Mouse (Mus musculus): ENCODE results near the gene Gm49353. TPM values are rescaled to one million over a fixed set of nuclear protein-coding genes. Genes with fewer than 3 reads are reported as not detected.

The Gm49353 gene
- total RNA-seq (2014; rRNA removed) (14.9 and 20.6 TPM in 2 replicates), polyA plus RNA-seq (2015; fragmentation: Nextera tagmentation; extraction: Ambion mirVana) (11.7 and 15.0 TPM in 2 replicates)

GRCm38 (mm10) chr10:29198642-29199041, at the start of gene Gm49353:
Gene Gm49353, plus strand, starts transcription at chr10:29198954.
- Histone ChIP-seq H3K27me3 (ENCODE audit: insufficient read depth, low read length) (no peaks in the 10 kb centered on the region), H3K9me3 (ENCODE audit: low read length) (no peaks in the 10 kb centered on the region), H3K9ac (replicated peaks; ENCODE audit: low read length, poor library complexity, severe bottlenecking) (no peak within 1 kb of the TSS), H3K4me3 (ENCODE audit: low read depth, low read length) (no peak within 1 kb of the TSS), H3K27ac (ENCODE audit: low read depth, low read length) (no peak within 1 kb of the TSS), H3K4me2 (ENCODE audit: low read depth, low read length, poor library complexity, severe bottlenecking) (no peak within 1 kb of the TSS), H3K4me1 (ENCODE audit: insufficient read depth, low read length) (no peaks in the 10 kb centered on the region), H3K36me3 (ENCODE audit: insufficient read depth, low read length) (peaks cover 36% of the 10 kb centered on the region)
- no peak for DNase-seq (ENCODE audit: low spot score)
- ATAC-seq (ENCODE audit: low FRiP score): no peak
- 92% methylated on average over 7 of the region's 7 CpGs for WGBS
- TF ChIP-seq CTCF (IDR thresholded peaks at IDR 0.05): no peak

DNA sequence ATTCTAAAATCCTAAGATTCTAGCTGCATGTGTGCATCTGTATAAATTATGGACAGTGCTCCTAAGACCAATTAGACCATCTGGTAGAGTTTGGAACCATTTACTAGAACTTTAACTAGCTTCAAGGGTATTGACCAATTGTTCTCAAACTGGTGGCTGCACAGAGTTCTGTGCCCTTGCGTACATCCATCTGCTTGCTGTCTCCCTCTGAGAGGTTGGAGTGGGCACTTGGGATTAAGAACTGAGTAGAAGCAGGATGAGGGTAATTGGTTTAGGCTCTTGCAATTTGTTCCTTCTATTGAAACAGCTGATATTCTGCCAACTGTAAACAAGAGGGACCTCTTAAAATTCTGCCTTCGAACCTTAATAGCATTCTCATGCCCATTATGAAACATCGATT, 43.5 kb upstream of the Gm49353 start:
- no peak for DNase-seq (ENCODE audit: low spot score)
- H3K4me3 ChIP-seq (ENCODE audit: low read depth, low read length): no peak overlapping the region
- no peak for TF ChIP-seq CTCF (IDR thresholded peaks at IDR 0.05)
- H3K9ac ChIP-seq (replicated peaks; ENCODE audit: low read length, poor library complexity, severe bottlenecking): no peak overlapping the region
- ATAC-seq (ENCODE audit: low FRiP score): no peak
- no peaks in the 10 kb centered on the region for H3K27me3 ChIP-seq (ENCODE audit: insufficient read depth, low read length)
- H3K4me1 ChIP-seq (ENCODE audit: insufficient read depth, low read length): no peaks in the 10 kb centered on the region
- no peaks in the 10 kb centered on the region for H3K9me3 ChIP-seq (ENCODE audit: low read length)
- WGBS: 77% methylated on average over 3 of the region's 3 CpGs
- H3K4me2 ChIP-seq (ENCODE audit: low read depth, low read length, poor library complexity, severe bottlenecking): no peak overlapping the region
- H3K36me3 ChIP-seq (ENCODE audit: insufficient read depth, low read length): peaks cover 5% of the 10 kb centered on the region; the same call in 1 of the 2 replicates
- H3K27ac ChIP-seq (ENCODE audit: low read depth, low read length): no peak overlapping the region

- no peak overlapping the region for H3K9ac ChIP-seq (replicated peaks; ENCODE audit: low read length, poor library complexity, severe bottlenecking)
- WGBS: 84% methylated on average over 2 of the region's 2 CpGs
- no peak for TF ChIP-seq CTCF (IDR thresholded peaks at IDR 0.05)
- no peak overlapping the region for H3K4me2 ChIP-seq (ENCODE audit: low read depth, low read length, poor library complexity, severe bottlenecking)
- H3K4me1 ChIP-seq (ENCODE audit: insufficient read depth, low read length): no peaks in the 10 kb centered on the region
- ATAC-seq (ENCODE audit: low FRiP score) (no peak), DNase-seq (ENCODE audit: low spot score) (no peak)
- no peak overlapping the region for H3K27ac ChIP-seq (ENCODE audit: low read depth, low read length)
- no peaks in the 10 kb centered on the region for H3K9me3 ChIP-seq (ENCODE audit: low read length)
- H3K4me3 ChIP-seq (ENCODE audit: low read depth, low read length): no peak overlapping the region
- H3K27me3 ChIP-seq (ENCODE audit: insufficient read depth, low read length): no peaks in the 10 kb centered on the region
- peaks cover 3% of the 10 kb centered on the region; the same call in 1 of the 2 replicates for H3K36me3 ChIP-seq (ENCODE audit: insufficient read depth, low read length)
These were observed 37.1 kb upstream of the Gm49353 start for GRCm38 (mm10) chr10:29161664-29162063.

- WGBS: 84% methylated on average over 2 of the region's 2 CpGs
These were observed 25.0 kb upstream of the Gm49353 start for GRCm38 (mm10) chr10:29173778-29174177.

GRCm38 (mm10) chr10:29175656-29176055, 23.1 kb upstream of the Gm49353 start:
- H3K4me2 ChIP-seq (ENCODE audit: low read depth, low read length, poor library complexity, severe bottlenecking): no peak overlapping the region
- H3K27me3 ChIP-seq (ENCODE audit: insufficient read depth, low read length): no peaks in the 10 kb centered on the region
- no peak overlapping the region for H3K27ac ChIP-seq (ENCODE audit: low read depth, low read length)
- H3K9me3 ChIP-seq (ENCODE audit: low read length): no peaks in the 10 kb centered on the region
- H3K9ac ChIP-seq (replicated peaks; ENCODE audit: low read length, poor library complexity, severe bottlenecking): no peak overlapping the region
- no peaks in the 10 kb centered on the region for H3K4me1 ChIP-seq (ENCODE audit: insufficient read depth, low read length)
- H3K4me3 ChIP-seq (ENCODE audit: low read depth, low read length): no peak overlapping the region
- DNase-seq (ENCODE audit: low spot score): no peak
- TF ChIP-seq CTCF (IDR thresholded peaks at IDR 0.05): no peak
- ATAC-seq (ENCODE audit: low FRiP score): no peak
- peaks cover 17% of the 10 kb centered on the region; the same call in 1 of the 2 replicates for H3K36me3 ChIP-seq (ENCODE audit: insufficient read depth, low read length)
- WGBS: 93% methylated on average over 3 of the region's 3 CpGs

More at GRCm38 (mm10) chr10:29173778-29174177, 25.0 kb upstream of the Gm49353 start:
- peaks cover 17% of the 10 kb centered on the region; the same call in 1 of the 2 replicates for H3K36me3 ChIP-seq (ENCODE audit: insufficient read depth, low read length)
- no peak overlapping the region for H3K27ac ChIP-seq (ENCODE audit: low read depth, low read length)
- H3K4me1 ChIP-seq (ENCODE audit: insufficient read depth, low read length): no peaks in the 10 kb centered on the region
- no peak overlapping the region for H3K9ac ChIP-seq (replicated peaks; ENCODE audit: low read length, poor library complexity, severe bottlenecking)
- DNase-seq (ENCODE audit: low spot score): no peak
- no peaks in the 10 kb centered on the region for H3K9me3 ChIP-seq (ENCODE audit: low read length)
- no peak for ATAC-seq (ENCODE audit: low FRiP score)
- H3K27me3 ChIP-seq (ENCODE audit: insufficient read depth, low read length): no peaks in the 10 kb centered on the region
- no peak overlapping the region for H3K4me3 ChIP-seq (ENCODE audit: low read depth, low read length)
- no peak overlapping the region for H3K4me2 ChIP-seq (ENCODE audit: low read depth, low read length, poor library complexity, severe bottlenecking)
- TF ChIP-seq CTCF (IDR thresholded peaks at IDR 0.05): no peak

GRCm38 (mm10) chr10:29176881-29177280, 21.9 kb upstream of the Gm49353 start:
- Histone ChIP-seq H3K4me2 (ENCODE audit: low read depth, low read length, poor library complexity, severe bottlenecking) (no peak overlapping the region), H3K36me3 (ENCODE audit: insufficient read depth, low read length) (peaks cover 14% of the 10 kb centered on the region), H3K4me1 (ENCODE audit: insufficient read depth, low read length) (no peaks in the 10 kb centered on the region), H3K27ac (ENCODE audit: low read depth, low read length) (no peak overlapping the region), H3K4me3 (ENCODE audit: low read depth, low read length) (no peak overlapping the region), H3K9ac (replicated peaks; ENCODE audit: low read length, poor library complexity, severe bottlenecking) (no peak overlapping the region), H3K9me3 (ENCODE audit: low read length) (no peaks in the 10 kb centered on the region), H3K27me3 (ENCODE audit: insufficient read depth, low read length) (no peaks in the 10 kb centered on the region)
- no peak for DNase-seq (ENCODE audit: low spot score)
- TF ChIP-seq CTCF (IDR thresholded peaks at IDR 0.05): no peak
- ATAC-seq (ENCODE audit: low FRiP score): no peak
- 74% methylated on average over 4 of the region's 4 CpGs for WGBS

Measured in midbrain, postnatal 0 days (tissue).